Mouse (Mus musculus) neural tube, embryonic 13.5 days (tissue): Measurements from ENCODE around the gene Arl3. TPM values are rescaled to one million over a fixed set of nuclear protein-coding genes. Genes with fewer than 3 reads are reported as not detected.

Experiments
- ATAC-seq: fragments of 200-750 bp; cut with Nextera tagmentation; 2 replicates; pipeline ENCODE4 v1.8.0; 2017; ENCODE audit warnings: low read depth, mild to moderate bottlenecking, moderate TSS enrichment, moderate library complexity
- H3K27ac ChIP-seq: fragments of 300-500 bp; sonication (generic); replicated peaks from 2 replicates; pipeline ENCODE4 v1.5.1; 2015; ENCODE audit warnings: moderate library complexity, mild to moderate bottlenecking, inconsistent platforms
- H3K27me3 ChIP-seq: fragments of 300-500 bp; sonication (generic); 2 replicates; pipeline ENCODE4 v1.6.1; 2015; ENCODE audit warnings: mild to moderate bottlenecking, inconsistent platforms
- H3K36me3 ChIP-seq: fragments of 300-500 bp; sonication (generic); 2 replicates; pipeline ENCODE4 v1.6.1; 2015; ENCODE audit warnings: mild to moderate bottlenecking, inconsistent platforms
- H3K4me1 ChIP-seq: fragments of 300-500 bp; sonication (generic); replicated peaks from 2 replicates; pipeline ENCODE4 v1.6.1; 2015; ENCODE audit warnings: inconsistent platforms
- H3K4me2 ChIP-seq: fragments of 300-500 bp; sonication (generic); 2 replicates; pipeline ENCODE4 v1.6.1; 2015; ENCODE audit warnings: inconsistent platforms, mild to moderate bottlenecking, moderate library complexity
- H3K4me3 ChIP-seq: fragments of 300-500 bp; sonication (generic); 2 replicates; pipeline ENCODE4 v1.5.1; 2015; ENCODE audit warnings: mild to moderate bottlenecking, inconsistent platforms
- H3K9ac ChIP-seq: fragments of 300-500 bp; sonication (generic); 2 replicates; pipeline ENCODE4 v1.6.1; 2015; ENCODE audit warnings: moderate library complexity, mild to moderate bottlenecking, inconsistent platforms
- H3K9me3 ChIP-seq: fragments of 300-500 bp; sonication (generic); 2 replicates; pipeline ENCODE4 v1.6.1; 2016; ENCODE audit warnings: inconsistent platforms
- WGBS: fragments of 180-500 bp; shearing (Covaris S2); methylation state at CpG from one replicate; pipeline ENCODE4 v1.1.7; 2015; 5-methylcytosine and 5-hydroxymethylcytosine counted together
- polyA plus RNA-seq: library from polyadenylated mRNA; unstranded; fragments of >200 nt; fragmentation: Nextera tagmentation; extraction: Ambion mirVana; gene quantifications from 2 replicates; pipeline ENCODE4 v1.2.1, GENCODE M21; 2015

Arl3 gene
- 208 and 217 TPM in 2 replicates for polyA plus RNA-seq

GRCm38 (mm10) chr19:46572951-46573937, at the start of gene Arl3, which contains the start of gene Sfxn2:
Gene Arl3, minus strand, starts transcription at chr19:46573198.
Gene Sfxn2, plus strand, starts transcription at chr19:46573365.
- Histone ChIP-seq H3K4me1 (peaks cover 30% of the 10 kb centered on the region), H3K27ac (peak within 1 kb of the TSS; percentile 89), H3K36me3 (no peaks in the 10 kb centered on the region), H3K9me3 (no peaks in the 10 kb centered on the region), H3K27me3 (no peaks in the 10 kb centered on the region), H3K4me3 (peak within 1 kb of the TSS; percentile 85), H3K9ac (peak within 1 kb of the TSS; percentile 93), H3K4me2 (peak within 1 kb of the TSS; percentile 91)
- WGBS: under 1% methylated on average over 63 of the region's 67 CpGs
- ATAC-seq: peak; percentile 97

GRCm38 (mm10) chr19:46622659-46623193, 49.7 kb upstream of the Arl3 start:
- H3K4me1 ChIP-seq: peaks cover 74% of the 10 kb centered on the region
- peaks cover 17% of the 10 kb centered on the region for H3K36me3 ChIP-seq
- H3K4me3 ChIP-seq: 0 out of 2 replicates have a peak overlapping the region, but pooled peaks have one; percentile 22
- no peaks in the 10 kb centered on the region for H3K27me3 ChIP-seq
- no peak for ATAC-seq
- H3K4me2 ChIP-seq: peak overlapping the region; percentile 52
- no peaks in the 10 kb centered on the region for H3K9me3 ChIP-seq
- peak overlapping the region; percentile 60 for H3K9ac ChIP-seq
- H3K27ac ChIP-seq: peak overlapping the region; percentile 69
- 39% methylated on average over 12 of the region's 12 CpGs for WGBS

- H3K36me3 ChIP-seq: peaks cover 17% of the 10 kb centered on the region
- WGBS: 33% methylated on average over 19 of the region's 19 CpGs
- no peak overlapping the region for H3K4me2 ChIP-seq
- H3K4me1 ChIP-seq: peaks cover 74% of the 10 kb centered on the region
- no peak overlapping the region for H3K4me3 ChIP-seq
- no peaks in the 10 kb centered on the region for H3K27me3 ChIP-seq
- H3K27ac ChIP-seq: peak overlapping the region; percentile 61
- H3K9me3 ChIP-seq: no peaks in the 10 kb centered on the region
- ATAC-seq: no peak
- no peak overlapping the region; the same call in 1 of the 2 replicates for H3K9ac ChIP-seq
These were observed 48.5 kb upstream of the Arl3 start for GRCm38 (mm10) chr19:46621236-46622183.

- H3K36me3 ChIP-seq: peaks cover 10% of the 10 kb centered on the region
- peak overlapping the region; percentile 34; the same call in 1 of the 2 replicates for H3K27ac ChIP-seq
- peaks cover 68% of the 10 kb centered on the region for H3K4me1 ChIP-seq
These were observed 47.2 kb upstream of the Arl3 start for GRCm38 (mm10) chr19:46620016-46620808.

GRCm38 (mm10) chr19:46619518-46619917, 46.5 kb upstream of the Arl3 start:
- Histone ChIP-seq H3K9ac (no peak overlapping the region), H3K4me3 (no peak overlapping the region), H3K9me3 (no peaks in the 10 kb centered on the region), H3K4me2 (no peak overlapping the region), H3K27me3 (no peaks in the 10 kb centered on the region), H3K36me3 (peaks cover 8% of the 10 kb centered on the region), H3K27ac (peak overlapping the region; percentile 34; the same call in 1 of the 2 replicates), H3K4me1 (peaks cover 63% of the 10 kb centered on the region)
- WGBS: 93% methylated on average over 6 of the region's 6 CpGs
- no peak for ATAC-seq

More at GRCm38 (mm10) chr19:46620016-46620808, 47.2 kb upstream of the Arl3 start:
- Histone ChIP-seq H3K9ac (no peak overlapping the region), H3K27me3 (no peaks in the 10 kb centered on the region), H3K4me3 (no peak overlapping the region), H3K4me2 (no peak overlapping the region), H3K9me3 (no peaks in the 10 kb centered on the region)
- no peak for ATAC-seq
- 75% methylated on average over 14 of the region's 14 CpGs for WGBS

- peak overlapping the region; percentile 38; the same call in 1 of the 2 replicates for H3K27ac ChIP-seq
- no peak overlapping the region for H3K9ac ChIP-seq
- H3K36me3 ChIP-seq: peaks cover 13% of the 10 kb centered on the region
- no peak for ATAC-seq
- WGBS: 77% methylated on average over 19 of the region's 19 CpGs
- no peaks in the 10 kb centered on the region for H3K27me3 ChIP-seq
- H3K4me1 ChIP-seq: peaks cover 58% of the 10 kb centered on the region
- no peaks in the 10 kb centered on the region for H3K9me3 ChIP-seq
- H3K4me2 ChIP-seq: no peak overlapping the region
- no peak overlapping the region for H3K4me3 ChIP-seq
These were observed 46.0 kb upstream of the Arl3 start for GRCm38 (mm10) chr19:46619001-46619400.

- Histone ChIP-seq H3K4me1 (peaks cover 51% of the 10 kb centered on the region), H3K36me3 (peaks cover 20% of the 10 kb centered on the region), H3K9ac (no peak overlapping the region), H3K4me3 (no peak overlapping the region), H3K27me3 (no peaks in the 10 kb centered on the region), H3K9me3 (no peaks in the 10 kb centered on the region), H3K27ac (peak overlapping the region; percentile 38), H3K4me2 (no peak overlapping the region)
- WGBS: 70% methylated on average over 9 of the region's 9 CpGs
- no peak for ATAC-seq
These were observed 45.3 kb upstream of the Arl3 start for GRCm38 (mm10) chr19:46618322-46618721.

- ATAC-seq: no peak
- H3K27me3 ChIP-seq: no peaks in the 10 kb centered on the region
- H3K36me3 ChIP-seq: peaks cover 30% of the 10 kb centered on the region
- H3K4me2 ChIP-seq: no peak overlapping the region
- H3K4me3 ChIP-seq: no peak overlapping the region
- H3K4me1 ChIP-seq: peaks cover 42% of the 10 kb centered on the region
- H3K27ac ChIP-seq: no peak overlapping the region
- no peaks in the 10 kb centered on the region for H3K9me3 ChIP-seq
- WGBS: 84% methylated on average over 8 of the region's 8 CpGs
- no peak overlapping the region for H3K9ac ChIP-seq
These were observed 44.4 kb upstream of the Arl3 start for GRCm38 (mm10) chr19:46617361-46617760.

GRCm38 (mm10) chr19:46616378-46616777, 43.4 kb upstream of the Arl3 start:
- WGBS: 87% methylated on average over 11 of the region's 11 CpGs
- no peaks in the 10 kb centered on the region for H3K27me3 ChIP-seq
- no peak overlapping the region for H3K4me2 ChIP-seq
- H3K9me3 ChIP-seq: no peaks in the 10 kb centered on the region
- peaks cover 33% of the 10 kb centered on the region for H3K36me3 ChIP-seq
- no peak for ATAC-seq
- peaks cover 32% of the 10 kb centered on the region for H3K4me1 ChIP-seq
- no peak overlapping the region for H3K4me3 ChIP-seq
- no peak overlapping the region for H3K27ac ChIP-seq
- no peak overlapping the region for H3K9ac ChIP-seq

GRCm38 (mm10) chr19:46608158-46608557, 35.2 kb upstream of the Arl3 start:
- Histone ChIP-seq H3K4me1 (no peaks in the 10 kb centered on the region), H3K4me2 (no peak overlapping the region), H3K9me3 (no peaks in the 10 kb centered on the region), H3K9ac (no peak overlapping the region), H3K4me3 (no peak overlapping the region), H3K36me3 (peaks cover 67% of the 10 kb centered on the region), H3K27me3 (no peaks in the 10 kb centered on the region), H3K27ac (no peak overlapping the region)
- WGBS: 97% methylated on average over 7 of the region's 7 CpGs
- no peak for ATAC-seq

- Histone ChIP-seq H3K9ac (no peak overlapping the region), H3K27me3 (no peaks in the 10 kb centered on the region), H3K4me2 (no peak overlapping the region), H3K4me1 (no peaks in the 10 kb centered on the region), H3K27ac (no peak overlapping the region), H3K36me3 (peaks cover 63% of the 10 kb centered on the region), H3K9me3 (no peaks in the 10 kb centered on the region), H3K4me3 (no peak overlapping the region)
- ATAC-seq: no peak
- 75% methylated on average over 7 of the region's 7 CpGs for WGBS
These were observed 34.4 kb upstream of the Arl3 start for GRCm38 (mm10) chr19:46607424-46607823.
